Mouse (Mus musculus): Measurements from ENCODE around the gene Trub2. TPM values are rescaled to one million over a fixed set of nuclear protein-coding genes. Genes with fewer than 3 reads are reported as not detected.

The Trub2 gene
- 7.4 TPM for polyA plus RNA-seq (2014; fragmentation: Illumina TruSeq; extraction: RNeasy Lipid Tissue Mini Kit (QIAGEN cat#74804); ENCODE audit: low read depth, low replicate concordance)

DNA sequence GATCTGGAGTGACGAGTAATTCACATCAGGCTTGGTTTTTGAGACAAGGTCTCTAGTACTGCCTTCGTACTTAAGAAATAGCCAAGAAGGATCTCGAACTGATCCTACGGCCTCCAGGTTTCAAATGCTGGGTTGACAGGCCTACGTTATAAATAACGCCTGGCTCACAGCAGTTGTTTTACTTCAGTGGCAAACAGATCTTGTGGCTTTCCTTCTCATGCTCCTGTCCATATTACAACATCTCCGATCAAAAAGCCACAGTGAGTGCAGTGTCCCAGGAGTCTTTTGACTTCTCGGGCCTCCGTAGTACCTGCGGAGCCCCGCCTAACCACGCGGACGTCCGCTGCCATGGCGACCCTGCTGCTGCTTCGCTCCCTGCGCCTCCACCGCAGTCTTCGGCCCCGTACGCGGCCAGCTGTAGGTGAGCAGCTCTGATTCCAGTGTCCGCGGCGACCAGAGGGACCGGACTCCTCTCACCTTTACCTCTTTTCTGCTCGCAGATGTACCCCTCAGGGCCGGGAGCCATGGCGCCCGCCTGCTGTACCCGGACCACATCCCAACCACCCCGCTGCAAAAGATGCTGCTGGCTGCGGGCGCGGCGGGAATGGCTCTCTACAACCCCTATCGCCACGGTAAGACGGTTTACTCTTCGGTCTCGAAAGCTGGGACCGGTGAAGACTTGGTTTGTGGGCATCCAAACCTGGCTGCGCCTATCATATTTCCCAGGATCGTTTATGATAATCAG, at the start of gene Trub2:
Gene Trub2 (minus strand): TSS at position 566 of the 745 bp plus-strand sequence.

DNA sequence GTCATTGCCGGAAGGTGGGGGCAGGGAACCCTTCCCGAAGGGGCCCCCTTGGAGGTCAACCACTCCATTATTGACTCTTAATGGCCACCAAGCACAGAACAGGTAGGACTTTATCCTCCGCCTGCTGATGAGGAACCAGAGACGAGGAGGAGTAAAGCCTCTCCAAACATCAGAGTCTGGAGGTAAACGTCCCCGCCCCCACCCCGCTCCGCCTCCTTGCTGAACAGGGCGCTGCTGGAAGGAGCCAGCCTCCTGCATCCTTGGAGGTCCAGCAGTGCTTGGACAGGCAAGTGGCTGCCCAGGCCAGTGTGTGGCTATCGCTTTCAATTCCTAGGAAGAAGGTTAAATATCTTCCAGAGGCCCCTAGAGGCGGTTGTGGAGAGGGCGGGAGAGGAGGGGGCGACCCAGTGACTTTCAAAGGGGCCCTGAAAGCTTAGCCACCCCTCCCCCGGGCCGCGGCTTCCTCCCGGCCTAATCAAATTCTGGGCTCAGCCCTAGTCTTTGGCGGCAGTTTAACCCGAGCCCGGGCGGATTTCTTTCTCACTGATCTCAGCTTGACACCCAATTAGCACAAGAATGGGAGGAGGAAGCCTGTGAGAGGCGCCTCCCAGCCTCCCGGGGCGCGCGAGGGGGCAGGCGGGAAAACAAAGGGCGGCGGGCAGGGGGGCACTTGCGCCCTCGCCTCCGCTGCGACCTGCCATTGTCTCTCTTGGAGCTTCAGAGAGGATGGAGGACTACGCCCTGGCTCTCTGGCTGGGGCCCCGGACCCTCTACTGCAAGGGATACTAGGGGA, 31.9 kb upstream of the Trub2 start, which contains the start of gene Urm1:
Gene Urm1 (plus strand): TSS at position 51 of the 793 bp plus-strand sequence.

DNA sequence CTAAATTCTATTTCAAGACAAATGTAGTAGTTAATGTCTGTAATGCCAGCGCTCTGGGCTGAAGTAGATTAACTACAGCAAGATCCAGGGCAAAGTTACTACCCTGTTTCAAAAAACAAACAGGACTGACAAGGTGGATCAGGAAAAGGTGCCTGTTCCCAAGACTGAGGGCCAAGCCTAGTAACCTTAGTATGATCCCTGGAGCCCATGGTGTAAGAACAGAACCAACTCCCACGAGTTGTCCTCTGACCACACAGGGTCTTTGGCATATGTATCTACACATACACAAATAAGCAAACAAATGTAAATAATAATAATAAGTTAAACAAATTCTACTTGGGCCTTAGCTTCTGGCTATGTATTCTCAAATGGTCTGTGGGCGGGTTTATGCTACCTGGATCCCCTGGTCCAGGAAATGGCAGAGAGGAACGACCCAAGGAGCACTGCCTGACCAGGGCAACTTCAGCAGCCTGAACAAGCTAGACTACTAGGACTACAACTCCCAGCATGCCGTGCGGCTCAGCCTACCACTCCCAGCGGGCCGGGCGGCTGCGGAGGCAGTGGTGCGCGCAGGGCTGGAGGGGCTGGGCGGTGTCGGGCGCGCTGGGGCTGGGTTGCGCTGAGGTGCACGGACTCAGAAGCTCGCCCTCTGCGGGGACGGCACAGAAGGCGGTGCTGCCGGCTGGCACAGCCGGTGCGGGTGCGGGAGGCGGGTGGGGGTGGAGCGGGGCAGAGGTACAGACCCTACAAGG, 13.9 kb upstream of the Trub2 start, which contains the start of gene Slc27a4:
Gene Slc27a4 (plus strand): TSS at position 560 of the 752 bp plus-strand sequence.

DNA sequence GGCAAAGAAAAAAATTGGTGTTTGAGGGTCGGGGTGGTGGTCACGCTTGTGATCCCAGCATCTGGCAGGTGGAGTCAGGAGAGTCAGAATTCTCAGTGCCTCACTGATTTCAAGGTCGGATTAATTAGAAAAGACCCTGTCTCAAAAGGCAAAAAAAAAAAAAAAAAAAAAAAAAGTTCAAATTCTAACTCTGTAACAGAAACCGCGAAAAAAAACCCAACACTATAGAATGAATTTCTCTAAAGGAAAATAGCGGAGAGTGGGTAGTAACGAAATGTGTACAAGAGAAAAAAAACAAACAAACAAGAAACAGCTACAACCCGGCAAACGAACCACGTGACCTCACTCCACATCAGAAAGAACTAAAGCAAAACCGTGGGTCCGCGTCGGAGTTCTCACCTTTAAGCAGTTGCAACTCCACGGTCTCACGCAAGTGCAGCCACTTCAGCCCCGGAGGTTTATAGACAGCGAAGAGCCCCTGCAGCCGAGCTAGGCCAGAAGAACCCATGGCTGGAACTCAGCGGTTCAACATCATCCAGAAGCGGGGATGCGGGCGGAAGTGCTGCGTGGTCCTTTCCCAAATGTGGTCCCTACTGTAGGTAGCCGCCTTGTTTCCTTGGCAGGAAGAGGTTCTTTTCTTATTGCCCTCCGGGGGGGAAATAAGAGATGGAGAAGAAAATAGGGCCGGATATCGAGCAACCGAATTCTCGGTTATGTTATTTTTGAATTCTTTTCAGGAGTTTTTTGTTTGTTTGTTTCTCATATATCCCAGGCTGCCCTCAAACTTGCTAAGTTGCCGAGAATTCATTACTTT, 991 bp downstream of the Trub2 start, which contains the start of gene Coq4:
Gene Coq4 (plus strand): TSS at position 390 of the 814 bp plus-strand sequence.

DNA sequence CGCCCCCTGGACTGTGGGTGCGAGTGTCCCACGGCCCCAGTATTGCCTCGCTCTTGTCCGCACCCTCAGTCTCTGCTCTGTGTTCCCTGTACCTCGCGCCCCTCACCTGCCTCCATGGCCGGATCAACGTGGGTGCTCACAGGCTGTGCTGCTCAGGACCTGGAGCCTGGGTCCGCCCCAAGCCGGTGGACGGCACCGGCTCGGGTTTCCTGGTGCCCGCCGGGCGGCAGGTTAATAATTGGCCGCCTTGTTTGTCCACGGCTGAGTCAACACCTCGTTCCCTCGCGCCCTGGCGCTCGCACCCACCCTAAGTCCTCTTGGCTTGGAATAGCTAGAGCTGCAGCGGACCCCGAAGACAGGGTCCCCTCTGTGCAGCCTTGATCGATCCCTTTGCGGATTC, 36.8 kb downstream of the Trub2 start, which contains the start of gene Gm13420:
Gene Gm13420 (minus strand): TSS at position 189 of the 400 bp plus-strand sequence.

Other genes starting within 250 kb of the Trub2 start
- gene Rapgef1, start 168.8 kb downstream of the Trub2 start, polyA plus RNA-seq (2014; fragmentation: Illumina TruSeq; extraction: RNeasy Lipid Tissue Mini Kit (QIAGEN cat#74804); ENCODE audit: low read depth, low replicate concordance): 6.1 TPM
- not detected for gene Gm13420, start 36.8 kb downstream of the Trub2 start, polyA plus RNA-seq (2014; fragmentation: Illumina TruSeq; extraction: RNeasy Lipid Tissue Mini Kit (QIAGEN cat#74804); ENCODE audit: low read depth, low replicate concordance)
- gene Gm13547, start 29.2 kb downstream of the Trub2 start, polyA plus RNA-seq (2014; fragmentation: Illumina TruSeq; extraction: RNeasy Lipid Tissue Mini Kit (QIAGEN cat#74804); ENCODE audit: low read depth, low replicate concordance): not detected
- gene Coq4, start 1.0 kb downstream of the Trub2 start, polyA plus RNA-seq (2014; fragmentation: Illumina TruSeq; extraction: RNeasy Lipid Tissue Mini Kit (QIAGEN cat#74804); ENCODE audit: low read depth, low replicate concordance): 3.2 TPM
- 1.9 TPM for gene Slc27a4, start 14.1 kb upstream of the Trub2 start, polyA plus RNA-seq (2014; fragmentation: Illumina TruSeq; extraction: RNeasy Lipid Tissue Mini Kit (QIAGEN cat#74804); ENCODE audit: low read depth, low replicate concordance)
- 7.3 TPM for gene Urm1, start 31.6 kb upstream of the Trub2 start, polyA plus RNA-seq (2014; fragmentation: Illumina TruSeq; extraction: RNeasy Lipid Tissue Mini Kit (QIAGEN cat#74804); ENCODE audit: low read depth, low replicate concordance)
- gene Cercam, start 80.7 kb upstream of the Trub2 start, polyA plus RNA-seq (2014; fragmentation: Illumina TruSeq; extraction: RNeasy Lipid Tissue Mini Kit (QIAGEN cat#74804); ENCODE audit: low read depth, low replicate concordance): 1.7 TPM
- 7.6 TPM for gene Odf2, start 100.7 kb upstream of the Trub2 start, polyA plus RNA-seq (2014; fragmentation: Illumina TruSeq; extraction: RNeasy Lipid Tissue Mini Kit (QIAGEN cat#74804); ENCODE audit: low read depth, low replicate concordance)
- gene Gle1, start 146.9 kb upstream of the Trub2 start, polyA plus RNA-seq (2014; fragmentation: Illumina TruSeq; extraction: RNeasy Lipid Tissue Mini Kit (QIAGEN cat#74804); ENCODE audit: low read depth, low replicate concordance): 12.3 TPM
- 42.3 TPM for gene Sptan1, start 177.1 kb upstream of the Trub2 start, polyA plus RNA-seq (2014; fragmentation: Illumina TruSeq; extraction: RNeasy Lipid Tissue Mini Kit (QIAGEN cat#74804); ENCODE audit: low read depth, low replicate concordance)